Mouse (Mus musculus) kidney, embryonic 15.5 days (tissue): ENCODE measurements at regions not wholly inside any gene's neighbourhood (a gene's known extent, or its start where the extent isn't known, plus 50 kb on each side); places are given as distances from the start of the nearest gene placed in this dataset.

Experiments used
- ATAC-seq: fragments of 200-750 bp; cut with Nextera tagmentation; replicated peaks from 2 replicates; pipeline ENCODE4 v1.8.0; 2017; ENCODE audit warnings: moderate TSS enrichment; ENCODE audit not compliant: low FRiP score
- H3K27ac ChIP-seq: fragments of 300-500 bp; sonication (generic); 2 replicates; pipeline ENCODE4 v1.5.1; 2015; ENCODE audit warnings: mild to moderate bottlenecking, inconsistent platforms
- H3K27me3 ChIP-seq: fragments of 300-500 bp; sonication (generic); 2 replicates; pipeline ENCODE4 v1.6.1; 2015; ENCODE audit warnings: inconsistent platforms
- H3K36me3 ChIP-seq: fragments of 300-500 bp; sonication (generic); 2 replicates; pipeline ENCODE4 v1.6.1; 2015; ENCODE audit warnings: inconsistent platforms
- H3K4me1 ChIP-seq: fragments of 300-500 bp; sonication (generic); 2 replicates; pipeline ENCODE4 v1.6.1; 2015; ENCODE audit warnings: inconsistent platforms
- H3K4me2 ChIP-seq: fragments of 300-500 bp; sonication (generic); 2 replicates; pipeline ENCODE4 v1.6.1; 2015; ENCODE audit warnings: moderate library complexity, mild to moderate bottlenecking, inconsistent platforms
- H3K4me3 ChIP-seq: fragments of 300-500 bp; sonication (generic); replicated peaks from 2 replicates; pipeline ENCODE4 v1.5.1; 2015; ENCODE audit warnings: mild to moderate bottlenecking, inconsistent platforms
- H3K9ac ChIP-seq: fragments of 300-500 bp; sonication (generic); 2 replicates; pipeline ENCODE4 v1.6.1; 2015; ENCODE audit warnings: mild to moderate bottlenecking, inconsistent platforms
- H3K9me3 ChIP-seq: fragments of 300-500 bp; sonication (generic); replicated peaks from 2 replicates; pipeline ENCODE4 v1.6.1; 2016; ENCODE audit warnings: inconsistent platforms
- WGBS: fragments of 180-500 bp; shearing (Covaris S2); methylation state at CpG from one replicate; pipeline ENCODE4 v1.1.7; 2015; ENCODE audit warnings: mixed read lengths; 5-methylcytosine and 5-hydroxymethylcytosine counted together

GRCm38 (mm10) chr3:38047445-38047844 is 323.2 kb upstream of the Gm5148 start:
- Histone ChIP-seq H3K9me3 (no peaks in the 10 kb centered on the region), H3K4me3 (no peak overlapping the region), H3K4me2 (no peak overlapping the region), H3K9ac (no peak overlapping the region), H3K4me1 (peaks cover 46% of the 10 kb centered on the region), H3K27ac (no peak overlapping the region), H3K36me3 (no peaks in the 10 kb centered on the region), H3K27me3 (no peaks in the 10 kb centered on the region)
- ATAC-seq, result no peak
- 71% methylated on average over 4 of the region's 4 CpGs for WGBS

GRCm38 (mm10) chr3:38046611-38047010 is 322.3 kb upstream of the Gm5148 start:
- Histone ChIP-seq H3K27ac (no peak overlapping the region), H3K9me3 (no peaks in the 10 kb centered on the region), H3K4me2 (no peak overlapping the region), H3K27me3 (no peaks in the 10 kb centered on the region), H3K9ac (no peak overlapping the region), H3K4me3 (no peak overlapping the region), H3K36me3 (no peaks in the 10 kb centered on the region), H3K4me1 (peaks cover 47% of the 10 kb centered on the region)
- no peak for ATAC-seq
- WGBS, result 71% methylated on average over 4 of the region's 4 CpGs

GRCm38 (mm10) chr3:38045989-38046388 is 321.7 kb upstream of the Gm5148 start:
- no peak for ATAC-seq
- Histone ChIP-seq H3K27me3 (no peaks in the 10 kb centered on the region), H3K4me2 (no peak overlapping the region), H3K4me1 (peaks cover 44% of the 10 kb centered on the region), H3K27ac (no peak overlapping the region), H3K36me3 (no peaks in the 10 kb centered on the region), H3K4me3 (no peak overlapping the region), H3K9me3 (no peaks in the 10 kb centered on the region), H3K9ac (no peak overlapping the region)
- WGBS, result 77% methylated on average over 2 of the region's 2 CpGs

- no peak overlapping the region for H3K9ac ChIP-seq
- H3K9me3 ChIP-seq, result no peaks in the 10 kb centered on the region
- no peak overlapping the region for H3K4me2 ChIP-seq
- no peak overlapping the region for H3K4me3 ChIP-seq
- no peaks in the 10 kb centered on the region for H3K36me3 ChIP-seq
- WGBS, result 56% methylated on average over 6 of the region's 6 CpGs
- 0 out of 2 replicates have a peak, but pooled peaks have one; percentile 53 for ATAC-seq
- H3K4me1 ChIP-seq, result peaks cover 42% of the 10 kb centered on the region
- no peaks in the 10 kb centered on the region for H3K27me3 ChIP-seq
- no peak overlapping the region for H3K27ac ChIP-seq
Measured at GRCm38 (mm10) chr3:38045523-38045922, 321.2 kb upstream of the Gm5148 start.

DNA sequence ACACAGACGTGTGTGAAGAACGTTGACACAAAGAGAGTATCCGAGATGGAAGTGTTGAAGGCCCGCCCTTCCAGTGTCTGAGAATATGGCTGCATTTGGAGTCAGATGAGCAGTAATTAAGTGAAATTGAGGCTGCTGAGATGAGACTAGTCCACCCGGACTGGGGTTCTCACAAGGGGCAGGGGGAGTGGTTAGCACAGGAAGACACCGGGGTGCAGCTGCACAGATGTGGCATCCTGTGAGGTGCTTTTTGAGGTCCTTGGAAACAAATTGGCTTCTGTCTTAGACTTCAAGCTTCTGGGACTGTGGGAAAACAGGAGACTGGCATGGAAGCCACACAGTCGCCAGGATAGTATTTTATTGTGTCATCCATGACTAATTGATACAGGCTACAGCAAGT is 320.0 kb upstream of the Gm5148 start:
- no peaks in the 10 kb centered on the region for H3K27me3 ChIP-seq
- ATAC-seq, result no peak
- no peak overlapping the region for H3K4me2 ChIP-seq
- WGBS, result 68% methylated on average over 7 of the region's 7 CpGs
- no peak overlapping the region for H3K9ac ChIP-seq
- no peak overlapping the region for H3K4me3 ChIP-seq
- no peak overlapping the region for H3K27ac ChIP-seq
- no peaks in the 10 kb centered on the region for H3K9me3 ChIP-seq
- peaks cover 30% of the 10 kb centered on the region for H3K4me1 ChIP-seq
- H3K36me3 ChIP-seq, result no peaks in the 10 kb centered on the region

GRCm38 (mm10) chr3:38042614-38043013 is 318.3 kb upstream of the Gm5148 start:
- ATAC-seq, result no peak

DNA sequence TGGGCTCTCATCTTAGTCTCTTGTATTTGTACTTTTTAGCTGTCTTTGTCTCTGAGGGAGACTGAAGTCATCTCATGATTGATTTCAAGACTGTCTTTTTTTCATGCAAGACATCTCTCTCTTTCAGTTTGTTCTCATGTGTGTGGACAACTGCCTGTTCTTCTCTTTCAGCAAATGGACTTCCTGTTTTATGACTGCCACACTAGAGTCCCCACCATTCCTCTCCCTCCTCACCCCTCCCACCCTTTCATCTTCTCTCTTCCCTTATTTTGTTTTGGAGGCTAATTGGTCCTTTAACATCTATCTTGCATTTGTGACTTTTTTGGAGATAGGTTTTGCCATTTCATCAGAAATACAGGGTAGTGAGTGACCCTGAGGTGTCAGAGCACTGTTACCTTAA is 311.8 kb upstream of the Gm5148 start:
- Histone ChIP-seq H3K4me3 (no peak overlapping the region), H3K4me1 (no peaks in the 10 kb centered on the region), H3K9me3 (no peaks in the 10 kb centered on the region), H3K27ac (no peak overlapping the region), H3K27me3 (no peaks in the 10 kb centered on the region), H3K9ac (no peak overlapping the region), H3K4me2 (no peak overlapping the region), H3K36me3 (no peaks in the 10 kb centered on the region)
- no peak for ATAC-seq

More at GRCm38 (mm10) chr3:38042614-38043013, 318.3 kb upstream of the Gm5148 start:
- Histone ChIP-seq H3K9me3 (no peaks in the 10 kb centered on the region), H3K27me3 (no peaks in the 10 kb centered on the region), H3K27ac (peak overlapping the region; percentile 6; the same call in 1 of the 2 replicates), H3K9ac (no peak overlapping the region), H3K36me3 (no peaks in the 10 kb centered on the region), H3K4me1 (peaks cover 23% of the 10 kb centered on the region), H3K4me3 (no peak overlapping the region), H3K4me2 (no peak overlapping the region)
- 35% methylated on average over 6 of the region's 6 CpGs for WGBS

DNA sequence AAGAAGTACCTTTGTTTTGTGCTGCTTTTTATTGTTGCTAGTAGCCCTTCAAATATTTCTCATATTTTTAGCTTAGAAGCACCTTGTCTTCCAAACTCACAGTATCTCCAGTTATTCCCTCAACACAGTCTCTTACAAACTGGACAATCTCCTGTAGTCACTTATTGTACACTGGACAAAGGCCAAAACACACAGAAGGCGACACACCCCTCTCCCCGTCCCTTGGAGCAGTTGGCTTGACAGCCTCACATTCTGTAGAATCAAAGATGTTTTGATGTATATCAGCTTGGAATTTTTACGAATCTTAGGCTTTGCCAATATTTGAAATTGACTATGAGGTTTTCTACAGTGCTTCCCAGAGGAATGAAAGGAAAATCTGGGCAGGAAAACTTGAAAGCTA is 309.8 kb upstream of the Gm5148 start:
- H3K4me1 ChIP-seq, result no peaks in the 10 kb centered on the region
- H3K27me3 ChIP-seq, result no peaks in the 10 kb centered on the region
- no peak overlapping the region for H3K4me2 ChIP-seq
- H3K9me3 ChIP-seq, result no peaks in the 10 kb centered on the region
- no peak overlapping the region for H3K27ac ChIP-seq
- 54% methylated on average over 3 of the region's 3 CpGs for WGBS
- no peak overlapping the region for H3K4me3 ChIP-seq
- no peak overlapping the region for H3K9ac ChIP-seq
- ATAC-seq, result no peak
- H3K36me3 ChIP-seq, result no peaks in the 10 kb centered on the region

DNA sequence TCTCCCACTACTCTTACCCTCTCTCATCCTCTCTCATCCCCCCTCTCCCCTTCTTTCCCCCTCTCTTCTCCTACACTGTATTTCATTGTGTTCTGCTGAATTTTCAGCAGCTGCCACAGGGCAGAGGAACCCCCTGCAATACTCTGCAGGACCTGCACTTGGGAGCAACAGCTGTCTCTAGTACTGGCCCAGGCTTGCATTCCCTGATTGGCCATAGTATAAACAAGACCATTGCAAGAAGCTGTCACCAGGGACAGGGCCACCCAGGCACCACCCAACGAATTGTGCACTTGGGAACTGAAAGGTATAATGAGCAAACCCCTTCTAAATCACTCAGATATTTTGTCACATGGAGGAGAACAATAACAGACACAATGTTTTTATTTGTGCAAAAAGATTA is 290.5 kb upstream of the Gm5148 start:
- no peak overlapping the region for H3K27ac ChIP-seq
- 28% methylated on average over 1 of the region's 1 CpGs for WGBS
- H3K4me2 ChIP-seq, result no peak overlapping the region
- H3K9me3 ChIP-seq, result no peaks in the 10 kb centered on the region
- no peaks in the 10 kb centered on the region for H3K27me3 ChIP-seq
- H3K9ac ChIP-seq, result no peak overlapping the region
- no peak overlapping the region for H3K4me3 ChIP-seq
- no peak for ATAC-seq
- H3K36me3 ChIP-seq, result no peaks in the 10 kb centered on the region
- H3K4me1 ChIP-seq, result peaks cover 11% of the 10 kb centered on the region

DNA sequence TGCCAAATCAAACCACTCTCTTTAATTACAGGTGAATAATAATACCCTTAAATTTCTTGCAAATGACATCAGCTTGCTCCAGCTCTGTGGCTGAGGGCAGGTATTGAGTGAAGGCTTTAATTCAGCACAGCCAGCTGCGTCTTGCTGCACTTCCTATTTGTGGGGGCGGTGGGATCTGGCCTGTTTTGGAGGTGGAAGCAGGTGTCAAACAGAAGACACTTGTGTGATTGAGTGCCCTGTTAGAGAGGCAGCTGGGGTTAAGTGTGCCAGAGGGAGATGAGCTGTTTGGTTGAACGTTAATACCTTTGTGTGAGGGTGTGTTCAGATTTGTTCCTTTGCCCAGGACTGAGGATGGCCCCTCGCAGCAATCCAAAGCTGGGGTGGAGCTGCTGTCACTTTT is 284.9 kb upstream of the Gm5148 start:
- no peaks in the 10 kb centered on the region for H3K36me3 ChIP-seq
- no peak overlapping the region for H3K27ac ChIP-seq
- H3K4me2 ChIP-seq, result no peak overlapping the region
- H3K4me3 ChIP-seq, result no peak overlapping the region
- no peaks in the 10 kb centered on the region for H3K4me1 ChIP-seq
- no peaks in the 10 kb centered on the region for H3K9me3 ChIP-seq
- WGBS, result 22% methylated on average over 4 of the region's 4 CpGs
- no peaks in the 10 kb centered on the region for H3K27me3 ChIP-seq
- no peak overlapping the region for H3K9ac ChIP-seq
- no peak for ATAC-seq

DNA sequence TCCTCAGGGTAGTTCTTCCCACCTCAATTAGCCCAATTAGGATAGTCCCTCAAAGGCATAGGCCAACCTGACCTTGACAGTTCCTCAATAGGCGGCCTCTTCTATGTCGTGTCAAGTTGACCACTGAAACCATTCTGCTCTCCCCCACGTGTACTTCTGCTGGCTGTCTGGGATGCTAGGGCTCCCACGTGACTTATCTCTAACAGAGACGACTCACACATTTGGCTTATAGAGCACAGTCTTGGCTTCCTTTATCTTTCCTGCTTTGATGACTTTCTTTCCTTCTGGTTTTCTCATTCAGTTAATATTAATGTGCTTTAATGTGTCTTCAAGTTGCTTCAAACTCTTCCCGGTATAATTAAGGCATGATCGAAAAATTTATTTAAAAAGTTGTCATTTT is 284.0 kb upstream of the Gm5148 start:
- Histone ChIP-seq H3K9me3 (no peaks in the 10 kb centered on the region), H3K9ac (no peak overlapping the region), H3K4me1 (no peaks in the 10 kb centered on the region), H3K4me3 (no peak overlapping the region), H3K27ac (no peak overlapping the region), H3K36me3 (no peaks in the 10 kb centered on the region), H3K27me3 (no peaks in the 10 kb centered on the region), H3K4me2 (no peak overlapping the region)
- no peak for ATAC-seq
- WGBS, result 58% methylated on average over 7 of the region's 7 CpGs

DNA sequence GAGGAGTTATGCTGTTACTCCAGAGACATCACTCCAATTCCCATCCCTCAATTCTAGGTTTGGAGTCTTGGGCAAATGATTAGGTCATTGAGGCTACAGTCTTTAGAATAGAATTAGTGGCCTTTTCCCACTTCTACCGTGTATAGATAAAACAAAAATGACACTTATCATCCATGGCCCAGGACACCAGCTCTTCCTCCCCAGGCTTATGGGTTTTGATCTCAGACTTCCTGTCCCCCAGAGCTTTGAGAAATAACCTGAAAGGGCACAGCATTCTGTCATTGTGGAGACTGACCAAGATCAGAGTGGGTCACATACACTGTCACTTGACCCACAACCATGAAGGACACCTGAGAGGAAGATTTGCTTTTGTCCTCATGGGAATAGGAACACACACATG is 283.3 kb upstream of the Gm5148 start:
- Histone ChIP-seq H3K9ac (no peak overlapping the region), H3K4me2 (no peak overlapping the region), H3K36me3 (no peaks in the 10 kb centered on the region), H3K4me1 (no peaks in the 10 kb centered on the region), H3K4me3 (no peak overlapping the region), H3K9me3 (no peaks in the 10 kb centered on the region), H3K27ac (no peak overlapping the region), H3K27me3 (no peaks in the 10 kb centered on the region)
- no peak for ATAC-seq
- 68% methylated on average over 1 of the region's 1 CpGs for WGBS

- no peaks in the 10 kb centered on the region for H3K27me3 ChIP-seq
- no peak for ATAC-seq
- no peak overlapping the region for H3K4me3 ChIP-seq
- no peaks in the 10 kb centered on the region for H3K9me3 ChIP-seq
- 92% methylated on average over 10 of the region's 10 CpGs for WGBS
- no peak overlapping the region for H3K27ac ChIP-seq
- H3K4me2 ChIP-seq, result no peak overlapping the region
- H3K9ac ChIP-seq, result no peak overlapping the region
- no peaks in the 10 kb centered on the region for H3K4me1 ChIP-seq
- no peaks in the 10 kb centered on the region for H3K36me3 ChIP-seq
Measured at GRCm38 (mm10) chr3:38002275-38002674, 278.0 kb upstream of the Gm5148 start.
